Mouse (Mus musculus) embryonic facial prominence, embryonic 11.5 days (tissue): ENCODE measurements around the gene Fbp2. TPM values are rescaled to one million over a fixed set of nuclear protein-coding genes. Genes with fewer than 3 reads are reported as not detected.

Experiments
- ATAC-seq: fragments of 200-750 bp; cut with Nextera tagmentation; replicated peaks from 2 replicates; pipeline ENCODE4 v1.8.0; 2017; ENCODE audit warnings: low read depth; ENCODE audit not compliant: insufficient number of reproducible peaks, low FRiP score, low TSS enrichment
- DNase-seq: peaks from one replicate; pipeline ENCODE4 v3.0.0-alpha.2; 2015; ENCODE audit warnings: low spot score
- H3K27ac ChIP-seq: fragments of 300-500 bp; sonication (generic); replicated peaks from 2 replicates; pipeline ENCODE4 v1.5.1; 2014; ENCODE audit warnings: mild to moderate bottlenecking, low read depth, low read length, control low read depth
- H3K27me3 ChIP-seq: fragments of 300-500 bp; sonication (generic); 2 replicates; pipeline ENCODE4 v1.6.1; 2014; ENCODE audit warnings: mild to moderate bottlenecking, low read length, moderate library complexity, mixed read lengths; ENCODE audit not compliant: control insufficient read depth, insufficient read depth
- H3K36me3 ChIP-seq: fragments of 300-500 bp; sonication (generic); replicated peaks from 2 replicates; pipeline ENCODE4 v1.6.1; 2014; ENCODE audit warnings: low read depth, mild to moderate bottlenecking, low read length, moderate library complexity, mixed read lengths; ENCODE audit not compliant: control insufficient read depth, insufficient read depth
- H3K4me1 ChIP-seq: fragments of 300-500 bp; sonication (generic); 2 replicates; pipeline ENCODE4 v1.6.1; 2014; ENCODE audit warnings: low read length, mixed read lengths; ENCODE audit not compliant: control insufficient read depth, insufficient read depth
- H3K4me2 ChIP-seq: fragments of 300-500 bp; sonication (generic); 2 replicates; pipeline ENCODE4 v1.6.1; 2014; ENCODE audit warnings: low read depth, mild to moderate bottlenecking, control low read depth, low read length, moderate library complexity
- H3K4me3 ChIP-seq: fragments of 300-500 bp; sonication (generic); 2 replicates; pipeline ENCODE4 v1.5.1; 2014; ENCODE audit warnings: low read depth, low read length, control low read depth
- H3K9ac ChIP-seq: fragments of 300-500 bp; sonication (generic); replicated peaks from 2 replicates; pipeline ENCODE4 v1.6.1; 2014; ENCODE audit warnings: mild to moderate bottlenecking, control low read depth, low read length
- H3K9me3 ChIP-seq: fragments of 300-500 bp; sonication (generic); replicated peaks from 2 replicates; pipeline ENCODE4 v1.6.1; 2016; ENCODE audit warnings: mild to moderate bottlenecking, low read length, inconsistent platforms, mixed read lengths; ENCODE audit not compliant: control insufficient read depth
- WGBS: fragments of 180-500 bp; shearing (Covaris S2); extraction: QIAGEN DNeasy Blood & Tissue Kit; methylation state at CpG from one replicate; pipeline ENCODE4 v1.1.7; 2014; 5-methylcytosine and 5-hydroxymethylcytosine counted together
- polyA plus RNA-seq: library from polyadenylated mRNA; unstranded; fragments of >200 nt; fragmentation: Nextera tagmentation; extraction: Ambion mirVana; gene quantifications from 2 replicates; pipeline ENCODE4 v1.2.1, GENCODE M21; 2014

The Fbp2 gene
- polyA plus RNA-seq, 1 experiment from 2014 or later = 0.22 TPM

- whole genome bisulfite sequencing = 81% methylated on average over 3 of the region's 3 CpGs
- DNase-seq (no peak), ATAC-seq (no peak)
These were observed 26.3 kb upstream of the Fbp2 start for GRCm38 (mm10) chr13:62884536-62884935.

GRCm38 (mm10) chr13:62883925-62884324 is 25.7 kb upstream of the Fbp2 start:
- DNase-seq = no peak
- 92% methylated on average over 9 of the region's 9 CpGs for WGBS
- no peaks in the 10 kb centered on the region for H3K36me3 ChIP-seq

More at GRCm38 (mm10) chr13:62884536-62884935, 26.3 kb upstream of the Fbp2 start:
- H3K4me3 ChIP-seq = no peak overlapping the region
- H3K27me3 ChIP-seq = peaks cover 19% of the 10 kb centered on the region
- H3K27ac ChIP-seq = no peak overlapping the region
- no peaks in the 10 kb centered on the region for H3K36me3 ChIP-seq
- H3K9ac ChIP-seq = no peak overlapping the region
- no peak overlapping the region for H3K4me2 ChIP-seq
- H3K4me1 ChIP-seq = no peaks in the 10 kb centered on the region
- H3K9me3 ChIP-seq = no peaks in the 10 kb centered on the region

GRCm38 (mm10) chr13:62883436-62883835 is 25.2 kb upstream of the Fbp2 start:
- no peak for ATAC-seq
- DNase-seq = no peak
- H3K27me3 ChIP-seq = peaks cover 13% of the 10 kb centered on the region
- no peaks in the 10 kb centered on the region for H3K4me1 ChIP-seq
- WGBS = 82% methylated on average over 2 of the region's 2 CpGs
- no peak overlapping the region for H3K4me2 ChIP-seq
- no peak overlapping the region for H3K9ac ChIP-seq
- H3K4me3 ChIP-seq = no peak overlapping the region
- H3K27ac ChIP-seq = no peak overlapping the region
- no peaks in the 10 kb centered on the region for H3K9me3 ChIP-seq
- no peaks in the 10 kb centered on the region for H3K36me3 ChIP-seq

More at GRCm38 (mm10) chr13:62883925-62884324, 25.7 kb upstream of the Fbp2 start:
- no peak for ATAC-seq
- peaks cover 17% of the 10 kb centered on the region for H3K27me3 ChIP-seq
- H3K4me2 ChIP-seq = no peak overlapping the region
- no peaks in the 10 kb centered on the region for H3K9me3 ChIP-seq
- no peak overlapping the region for H3K27ac ChIP-seq
- H3K4me3 ChIP-seq = no peak overlapping the region
- H3K9ac ChIP-seq = no peak overlapping the region
- H3K4me1 ChIP-seq = no peaks in the 10 kb centered on the region

- 81% methylated on average over 5 of the region's 5 CpGs for WGBS
- ATAC-seq (no peak), DNase-seq (no peak)
- no peak overlapping the region for H3K27ac ChIP-seq
- no peak overlapping the region for H3K9ac ChIP-seq
- no peaks in the 10 kb centered on the region for H3K36me3 ChIP-seq
- H3K4me3 ChIP-seq = no peak overlapping the region
- peaks cover 7% of the 10 kb centered on the region for H3K27me3 ChIP-seq
- H3K4me2 ChIP-seq = no peak overlapping the region
- no peaks in the 10 kb centered on the region for H3K4me1 ChIP-seq
- H3K9me3 ChIP-seq = no peaks in the 10 kb centered on the region
These were observed 24.6 kb upstream of the Fbp2 start for GRCm38 (mm10) chr13:62882856-62883255.

GRCm38 (mm10) chr13:62881336-62881735 is 23.1 kb upstream of the Fbp2 start:
- Histone ChIP-seq H3K9ac (no peak overlapping the region), H3K27ac (no peak overlapping the region), H3K4me3 (no peak overlapping the region), H3K4me2 (no peak overlapping the region), H3K27me3 (no peaks in the 10 kb centered on the region), H3K9me3 (no peaks in the 10 kb centered on the region), H3K36me3 (no peaks in the 10 kb centered on the region), H3K4me1 (no peaks in the 10 kb centered on the region)
- DNase-seq (no peak), ATAC-seq (no peak)
- WGBS = 81% methylated on average over 9 of the region's 9 CpGs

GRCm38 (mm10) chr13:62879831-62880615 is 21.8 kb upstream of the Fbp2 start:
- Histone ChIP-seq H3K4me1 (no peaks in the 10 kb centered on the region), H3K27ac (no peak overlapping the region), H3K9me3 (no peaks in the 10 kb centered on the region), H3K4me3 (no peak overlapping the region), H3K9ac (no peak overlapping the region), H3K27me3 (no peaks in the 10 kb centered on the region), H3K4me2 (no peak overlapping the region), H3K36me3 (no peaks in the 10 kb centered on the region)
- DNase-seq = no peak
- 35% methylated on average over 8 of the region's 8 CpGs for WGBS
- ATAC-seq = no peak

GRCm38 (mm10) chr13:62879411-62879810 is 21.2 kb upstream of the Fbp2 start:
- no peak overlapping the region for H3K4me3 ChIP-seq
- H3K4me2 ChIP-seq = no peak overlapping the region
- H3K27me3 ChIP-seq = no peaks in the 10 kb centered on the region
- no peaks in the 10 kb centered on the region for H3K36me3 ChIP-seq
- no peak for DNase-seq
- ATAC-seq = no peak
- H3K4me1 ChIP-seq = no peaks in the 10 kb centered on the region
- H3K27ac ChIP-seq = no peak overlapping the region
- H3K9me3 ChIP-seq = no peaks in the 10 kb centered on the region
- 29% methylated on average over 6 of the region's 6 CpGs for WGBS
- H3K9ac ChIP-seq = no peak overlapping the region

GRCm38 (mm10) chr13:62877247-62877646 is 19.0 kb upstream of the Fbp2 start:
- no peak overlapping the region for H3K4me2 ChIP-seq
- no peaks in the 10 kb centered on the region for H3K4me1 ChIP-seq
- no peaks in the 10 kb centered on the region for H3K36me3 ChIP-seq
- no peak overlapping the region for H3K27ac ChIP-seq
- no peak overlapping the region for H3K4me3 ChIP-seq
- no peaks in the 10 kb centered on the region for H3K27me3 ChIP-seq
- DNase-seq (no peak), ATAC-seq (no peak)
- no peaks in the 10 kb centered on the region for H3K9me3 ChIP-seq
- H3K9ac ChIP-seq = no peak overlapping the region
- 7% methylated on average over 5 of the region's 5 CpGs for WGBS
